Mouse (Mus musculus): ENCODE results near the gene Jmjd6. TPM values are rescaled to one million over a fixed set of nuclear protein-coding genes. Genes with fewer than 3 reads are reported as not detected.
A peak's percentile ranks its signal among the peaks of the same experiment; 100 is the strongest.

The Jmjd6 gene
- 37.3 and 46.3 TPM in 2 replicates for polyA plus RNA-seq (2012; rRNA removed)

DNA sequence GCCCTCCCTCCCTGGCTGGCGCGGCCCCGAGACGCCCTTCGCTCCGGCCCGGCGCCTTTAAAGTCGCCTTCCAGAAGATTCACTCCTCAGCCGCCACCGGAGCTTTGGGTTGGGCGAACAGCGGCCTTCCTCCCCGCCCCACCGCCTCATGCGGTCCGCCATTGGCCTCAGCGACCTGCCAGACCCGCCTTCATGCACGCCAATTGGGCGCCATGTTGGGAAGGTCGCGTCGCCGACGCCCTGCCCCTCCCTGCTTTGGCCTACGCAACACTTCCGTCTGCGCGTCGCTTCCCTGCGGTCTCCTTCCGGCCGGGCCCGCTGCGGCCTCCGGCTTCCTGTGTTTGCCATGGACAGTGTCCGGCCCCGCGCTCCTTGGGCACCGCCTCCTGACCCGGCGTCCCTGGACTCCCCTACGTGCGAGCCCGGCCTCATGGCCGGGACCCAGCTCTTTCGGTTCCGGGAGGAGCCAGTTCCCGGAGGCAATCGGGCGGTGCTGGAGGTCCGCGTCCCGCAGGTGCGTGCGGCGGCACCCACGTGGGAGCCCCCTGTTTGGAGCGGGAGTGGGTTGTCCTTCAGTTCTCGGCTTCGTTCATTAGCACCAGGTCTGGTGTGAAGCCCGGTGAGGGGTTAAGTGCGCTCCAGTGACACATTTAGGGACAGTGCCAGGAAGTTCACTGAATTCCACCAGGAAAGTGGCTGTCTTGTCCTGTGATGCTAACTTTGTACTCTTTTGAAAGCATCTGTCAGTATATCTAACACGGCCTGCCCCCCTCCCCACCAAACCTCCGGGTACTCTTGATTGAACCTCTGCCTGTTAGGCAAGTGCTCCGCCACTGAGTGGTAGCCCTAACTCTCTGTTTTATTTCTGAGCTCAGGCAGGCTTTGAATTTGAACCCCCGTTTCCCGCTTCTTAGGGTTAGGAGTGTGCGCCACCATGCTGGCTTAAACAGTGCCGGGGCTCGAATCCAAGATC lies at the start of gene Jmjd6, which contains the start of gene Mettl23:
Gene Jmjd6, minus strand, starts transcription at position 189 of the 973 bp plus-strand sequence.
Gene Mettl23, plus strand, starts transcription at position 18 of the 973 bp plus-strand sequence.
- TF ChIP-seq POLR2A (IDR thresholded peaks at IDR 0.05; ENCODE audit: control insufficient read depth, extremely low read depth, insufficient read depth, low read length, poor library complexity) (peak; percentile 75), CTCF (IDR thresholded peaks at IDR 0.05; ENCODE audit: borderline replicate concordance, control insufficient read depth, extremely low read depth, insufficient read depth, low read length, poor library complexity) (peak; percentile 66; the same call in 1 of the 2 replicates)
- DNase-seq = peak; percentile 95
- Histone ChIP-seq H3K4me3 (ENCODE audit: control insufficient read depth, insufficient read depth, low read length) (peak within 1 kb of the TSS; percentile 54), H3K27me3 (ENCODE audit: control insufficient read depth, insufficient read depth, low read length) (no peaks in the 10 kb centered on the region), H3K27ac (ENCODE audit: control insufficient read depth, insufficient read depth, low read length) (peak within 1 kb of the TSS; percentile 62), H3K36me3 (ENCODE audit: control insufficient read depth, insufficient read depth, low read length) (peaks cover 30% of the 10 kb centered on the region), H3K4me1 (replicated peaks; ENCODE audit: control insufficient read depth, insufficient read depth, low read length) (peaks cover 18% of the 10 kb centered on the region)
- WGBS = under 1% methylated on average over 72 of the region's 72 CpGs

DNA sequence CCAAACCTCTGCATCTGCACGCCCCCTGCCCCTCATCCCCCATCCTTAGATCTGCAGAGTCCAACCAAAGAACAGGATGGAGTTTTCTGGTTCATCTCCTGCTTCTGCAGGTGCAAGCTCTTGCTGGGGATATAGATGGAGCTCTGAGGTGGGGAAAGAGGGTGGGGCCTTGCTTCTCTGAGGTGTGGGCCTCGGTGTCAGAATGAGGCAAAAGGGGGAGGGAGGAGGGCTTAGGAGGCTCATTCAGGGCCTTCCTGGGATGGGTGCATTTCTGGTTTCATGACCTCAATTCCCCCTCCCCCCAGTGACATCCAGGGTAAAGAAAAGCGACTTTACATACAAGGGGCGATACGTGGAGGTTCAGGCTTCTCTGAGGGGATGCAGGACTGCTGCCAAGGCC lies 43.9 kb upstream of the Jmjd6 start:
- Histone ChIP-seq H3K27ac (ENCODE audit: control insufficient read depth, insufficient read depth, low read length) (peak overlapping the region; percentile 84), H3K36me3 (ENCODE audit: control insufficient read depth, insufficient read depth, low read length) (no peaks in the 10 kb centered on the region), H3K4me1 (replicated peaks; ENCODE audit: control insufficient read depth, insufficient read depth, low read length) (peaks cover 29% of the 10 kb centered on the region), H3K4me3 (ENCODE audit: control insufficient read depth, insufficient read depth, low read length) (no peak overlapping the region), H3K27me3 (ENCODE audit: control insufficient read depth, insufficient read depth, low read length) (no peaks in the 10 kb centered on the region)
- whole genome bisulfite sequencing = 59% methylated on average over 5 of the region's 5 CpGs
- TF ChIP-seq POLR2A (IDR thresholded peaks at IDR 0.05; ENCODE audit: control insufficient read depth, extremely low read depth, insufficient read depth, low read length, poor library complexity) = no peak
- no peak for TF ChIP-seq CTCF (IDR thresholded peaks at IDR 0.05; ENCODE audit: borderline replicate concordance, control insufficient read depth, extremely low read depth, insufficient read depth, low read length, poor library complexity)
- peak; percentile 27 for DNase-seq

DNA sequence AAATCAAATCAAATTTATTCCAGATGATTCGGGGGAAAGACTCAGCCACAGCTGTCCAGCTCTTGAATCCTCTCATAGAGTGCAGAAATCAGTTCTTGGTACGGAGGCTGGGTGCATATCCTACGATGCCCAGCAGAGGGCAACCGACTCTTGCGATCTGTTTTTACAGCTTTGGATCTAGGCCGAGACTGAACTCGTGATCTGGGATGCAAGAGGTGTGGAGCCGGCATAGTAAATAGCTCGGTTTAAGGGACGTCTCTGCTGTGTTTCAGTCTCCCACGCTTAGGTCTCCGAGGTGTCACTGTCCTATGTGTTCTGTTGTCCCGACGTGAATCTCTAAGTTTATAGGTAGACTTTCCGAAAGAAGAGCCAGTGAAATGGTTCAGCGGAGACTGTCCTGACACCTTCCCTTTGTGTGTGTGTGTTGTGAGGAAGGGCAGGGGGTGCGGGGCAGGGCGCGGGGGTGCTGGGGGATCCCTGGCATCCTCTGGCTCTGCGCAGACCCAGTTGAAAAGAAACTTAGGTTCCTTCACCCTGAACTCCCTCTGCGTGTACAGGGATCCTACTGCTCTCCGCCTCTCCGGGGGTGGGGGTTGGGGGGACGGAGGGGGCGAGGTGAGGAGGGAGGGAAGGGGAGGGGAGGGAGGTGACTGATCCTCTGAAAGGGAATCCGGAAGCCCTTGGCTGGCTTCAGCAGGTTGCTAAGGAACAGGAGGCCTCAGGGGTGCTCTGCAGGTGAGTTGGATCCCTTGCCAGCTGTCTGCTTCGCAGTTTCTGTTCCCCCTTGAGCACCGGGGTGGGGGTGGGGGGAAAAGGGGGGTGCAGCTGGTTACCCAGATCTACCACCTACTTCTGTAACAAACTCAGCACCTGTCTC lies 42.3 kb upstream of the Jmjd6 start:
- no peaks in the 10 kb centered on the region for H3K27me3 ChIP-seq (ENCODE audit: control insufficient read depth, insufficient read depth, low read length)
- DNase-seq = peak; percentile 76
- peaks cover 29% of the 10 kb centered on the region for H3K4me1 ChIP-seq (replicated peaks; ENCODE audit: control insufficient read depth, insufficient read depth, low read length)
- peak overlapping the region; percentile 33; the same call in 1 of the 2 replicates for H3K4me3 ChIP-seq (ENCODE audit: control insufficient read depth, insufficient read depth, low read length)
- peak overlapping the region; percentile 88 for H3K27ac ChIP-seq (ENCODE audit: control insufficient read depth, insufficient read depth, low read length)
- H3K36me3 ChIP-seq (ENCODE audit: control insufficient read depth, insufficient read depth, low read length) = no peaks in the 10 kb centered on the region
- peak; percentile 78; the same call in 1 of the 2 replicates for TF ChIP-seq CTCF (IDR thresholded peaks at IDR 0.05; ENCODE audit: borderline replicate concordance, control insufficient read depth, extremely low read depth, insufficient read depth, low read length, poor library complexity)
- TF ChIP-seq POLR2A (IDR thresholded peaks at IDR 0.05; ENCODE audit: control insufficient read depth, extremely low read depth, insufficient read depth, low read length, poor library complexity) = no peak
- WGBS = 6% methylated on average over 28 of the region's 28 CpGs

DNA sequence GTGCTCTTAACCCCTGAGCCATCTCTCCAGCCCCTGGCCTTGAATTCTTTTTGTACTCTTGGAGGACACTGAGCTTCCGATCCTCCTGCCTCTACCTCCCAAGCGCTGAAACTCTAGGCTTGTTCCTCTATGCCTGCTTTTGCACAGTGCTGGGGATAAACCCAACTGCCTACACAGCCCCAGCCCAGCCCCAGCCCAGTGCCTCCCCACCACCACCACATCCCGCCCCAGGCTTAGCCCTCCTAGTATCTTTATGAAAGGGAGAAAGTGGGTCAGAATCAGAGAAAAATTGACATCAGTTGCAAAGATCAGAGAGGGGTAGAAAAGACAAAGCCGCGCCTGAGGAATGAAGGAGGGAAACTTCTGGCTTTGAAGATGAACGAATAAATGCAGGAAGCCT lies 40.8 kb upstream of the Jmjd6 start:
- WGBS = 71% methylated on average over 6 of the region's 6 CpGs
- peaks cover 23% of the 10 kb centered on the region for H3K4me1 ChIP-seq (replicated peaks; ENCODE audit: control insufficient read depth, insufficient read depth, low read length)

DNA sequence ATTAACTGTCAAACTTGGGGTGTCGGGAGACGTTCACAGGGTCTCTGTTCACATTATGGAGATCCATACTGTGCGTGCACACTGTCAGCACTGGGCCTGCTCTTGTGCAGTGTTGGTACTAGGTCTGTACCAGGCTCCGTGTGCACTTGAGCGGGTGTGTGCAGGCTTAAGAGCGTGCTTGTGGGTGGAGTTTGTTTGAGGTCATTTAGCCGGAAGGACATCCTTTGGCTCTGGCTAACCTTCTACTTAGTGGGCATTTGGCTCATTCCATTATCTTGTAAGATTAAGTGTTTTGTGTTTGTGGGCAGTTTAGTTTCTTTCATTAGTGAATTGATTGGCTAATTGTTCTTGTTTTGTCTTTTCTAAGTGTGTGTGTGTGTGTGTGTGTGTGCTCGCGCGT lies 39.2 kb upstream of the Jmjd6 start:
- no peak overlapping the region for H3K4me3 ChIP-seq (ENCODE audit: control insufficient read depth, insufficient read depth, low read length)
- 98% methylated on average over 10 of the region's 10 CpGs for WGBS
- H3K27ac ChIP-seq (ENCODE audit: control insufficient read depth, insufficient read depth, low read length) = no peak overlapping the region
- DNase-seq = no peak
- no peaks in the 10 kb centered on the region for H3K36me3 ChIP-seq (ENCODE audit: control insufficient read depth, insufficient read depth, low read length)
- H3K27me3 ChIP-seq (ENCODE audit: control insufficient read depth, insufficient read depth, low read length) = no peaks in the 10 kb centered on the region
- peaks cover 18% of the 10 kb centered on the region for H3K4me1 ChIP-seq (replicated peaks; ENCODE audit: control insufficient read depth, insufficient read depth, low read length)
- TF ChIP-seq POLR2A (IDR thresholded peaks at IDR 0.05; ENCODE audit: control insufficient read depth, extremely low read depth, insufficient read depth, low read length, poor library complexity) (no peak), CTCF (IDR thresholded peaks at IDR 0.05; ENCODE audit: borderline replicate concordance, control insufficient read depth, extremely low read depth, insufficient read depth, low read length, poor library complexity) (no peak)

More for the DNA sequence above, 40.8 kb upstream of the Jmjd6 start:
- Histone ChIP-seq H3K4me3 (ENCODE audit: control insufficient read depth, insufficient read depth, low read length) (no peak overlapping the region), H3K36me3 (ENCODE audit: control insufficient read depth, insufficient read depth, low read length) (no peaks in the 10 kb centered on the region), H3K27ac (ENCODE audit: control insufficient read depth, insufficient read depth, low read length) (no peak overlapping the region), H3K27me3 (ENCODE audit: control insufficient read depth, insufficient read depth, low read length) (no peaks in the 10 kb centered on the region)
- DNase-seq = no peak
- TF ChIP-seq POLR2A (IDR thresholded peaks at IDR 0.05; ENCODE audit: control insufficient read depth, extremely low read depth, insufficient read depth, low read length, poor library complexity) = no peak
- no peak for TF ChIP-seq CTCF (IDR thresholded peaks at IDR 0.05; ENCODE audit: borderline replicate concordance, control insufficient read depth, extremely low read depth, insufficient read depth, low read length, poor library complexity)

DNA sequence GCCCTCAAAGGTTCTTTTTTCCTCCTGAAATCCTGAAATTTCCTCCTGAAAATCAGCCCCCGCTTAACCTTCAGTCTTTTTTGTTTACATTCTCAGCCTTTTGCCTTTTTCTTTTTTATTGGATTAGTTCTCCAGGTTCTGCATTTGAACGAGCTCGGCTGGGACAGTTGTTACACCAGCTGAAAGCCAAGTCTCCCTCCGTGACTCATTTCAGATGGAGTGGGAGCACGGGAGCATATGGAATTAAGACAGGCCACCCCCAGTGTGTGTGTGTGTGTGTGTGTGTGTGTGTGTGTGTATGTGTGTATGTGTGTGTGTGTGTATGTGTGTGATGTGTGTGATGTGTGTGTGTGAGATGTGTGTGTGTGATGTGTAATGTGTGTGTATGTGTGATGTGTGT lies 38.2 kb upstream of the Jmjd6 start:
- 96% methylated on average over 5 of the region's 5 CpGs for WGBS
- TF ChIP-seq POLR2A (IDR thresholded peaks at IDR 0.05; ENCODE audit: control insufficient read depth, extremely low read depth, insufficient read depth, low read length, poor library complexity) (no peak), CTCF (IDR thresholded peaks at IDR 0.05; ENCODE audit: borderline replicate concordance, control insufficient read depth, extremely low read depth, insufficient read depth, low read length, poor library complexity) (no peak)
- no peaks in the 10 kb centered on the region for H3K36me3 ChIP-seq (ENCODE audit: control insufficient read depth, insufficient read depth, low read length)
- H3K27ac ChIP-seq (ENCODE audit: control insufficient read depth, insufficient read depth, low read length) = no peak overlapping the region
- H3K4me1 ChIP-seq (replicated peaks; ENCODE audit: control insufficient read depth, insufficient read depth, low read length) = peaks cover 8% of the 10 kb centered on the region; the same call in 1 of the 2 replicates
- no peaks in the 10 kb centered on the region for H3K27me3 ChIP-seq (ENCODE audit: control insufficient read depth, insufficient read depth, low read length)
- no peak for DNase-seq
- H3K4me3 ChIP-seq (ENCODE audit: control insufficient read depth, insufficient read depth, low read length) = no peak overlapping the region
